Mouse (Mus musculus) heart, embryonic 14.5 days (tissue): Measurements from ENCODE around the gene Eloa. TPM values are rescaled to one million over a fixed set of nuclear protein-coding genes. Genes with fewer than 3 reads are reported as not detected.
"Not testable (repeated sequence)": the region's sequence is repeated elsewhere in the genome, so short reads cannot be mapped to it uniquely, and the experiment has no call there.

Experiments
- ATAC-seq: fragments of 200-750 bp; cut with Nextera tagmentation; 2 replicates; pipeline ENCODE4 v1.8.0; 2017; ENCODE audit warnings: low read depth, moderate TSS enrichment; ENCODE audit not compliant: insufficient number of reproducible peaks, insufficient read depth, low FRiP score
- H3K27ac ChIP-seq, 2 experiments: fragments of 200-500 bp in 1 of 2; fragments of 300-500 bp in 1 of 2; sonication (generic) in 1 of 2; replicated peaks in 1 of 2; 2 replicates each; pipeline ENCODE4 v1.5.1; 2012 to 2014; ENCODE audit warnings: low read depth in 2 of 2, low read length in 2 of 2, control low read depth in 1 of 2, mild to moderate bottlenecking in 1 of 2, mixed read lengths in 1 of 2; ENCODE audit not compliant: control insufficient read depth in 1 of 2, insufficient read depth in 1 of 2
- H3K27me3 ChIP-seq: fragments of 300-500 bp; sonication (generic); 2 replicates; pipeline ENCODE4 v1.6.1; 2014; ENCODE audit warnings: mild to moderate bottlenecking, low read length, control low read depth; ENCODE audit not compliant: control insufficient read depth, insufficient read depth
- H3K36me3 ChIP-seq: fragments of 300-500 bp; sonication (generic); 2 replicates; pipeline ENCODE4 v1.6.1; 2014; ENCODE audit warnings: mild to moderate bottlenecking, control low read depth, low read length, mixed read lengths; ENCODE audit not compliant: control insufficient read depth, insufficient read depth
- H3K4me1 ChIP-seq, 2 experiments: fragments of 200-500 bp in 1 of 2; fragments of 300-500 bp in 1 of 2; sonication (generic) in 1 of 2; 2 replicates each; pipeline ENCODE4 v1.6.1; 2012 to 2014; ENCODE audit warnings: low read length in 2 of 2, control low read depth in 1 of 2, mixed read lengths in 1 of 2; ENCODE audit not compliant: control insufficient read depth in 2 of 2, insufficient read depth in 2 of 2
- H3K4me2 ChIP-seq: fragments of 300-500 bp; sonication (generic); 2 replicates; pipeline ENCODE4 v1.6.1; 2014; ENCODE audit warnings: mild to moderate bottlenecking, low read length
- H3K4me3 ChIP-seq, 2 experiments: fragments of 200-500 bp in 1 of 2; fragments of 300-500 bp in 1 of 2; sonication (generic) in 1 of 2; 2 replicates each; pipeline ENCODE4 v1.5.1; 2012 to 2014; ENCODE audit warnings: low read length in 2 of 2, mild to moderate bottlenecking in 2 of 2, control low read depth in 1 of 2, low read depth in 1 of 2, moderate library complexity in 1 of 2; ENCODE audit not compliant: control insufficient read depth in 1 of 2, insufficient read depth in 1 of 2
- H3K9ac ChIP-seq: fragments of 300-500 bp; sonication (generic); 2 replicates; pipeline ENCODE4 v1.6.1; 2014; ENCODE audit warnings: mild to moderate bottlenecking, low read length
- H3K9me3 ChIP-seq: fragments of 300-500 bp; sonication (generic); 2 replicates; pipeline ENCODE4 v1.6.1; 2016; ENCODE audit warnings: low read length, control low read depth; ENCODE audit not compliant: control insufficient read depth
- WGBS: fragments of 180-500 bp; shearing (Covaris S2); extraction: QIAGEN DNeasy Blood & Tissue Kit; methylation state at CpG from one replicate; pipeline ENCODE4 v1.1.7; 2014; 5-methylcytosine and 5-hydroxymethylcytosine counted together
- polyA plus RNA-seq: library from polyadenylated mRNA; unstranded; fragments of >200 nt; fragmentation: Nextera tagmentation; extraction: Ambion mirVana; gene quantifications from 2 replicates; pipeline ENCODE4 v1.2.1, GENCODE M21; 2014

Eloa gene
- polyA plus RNA-seq, 1 experiment from 2014 or later: 34.3 TPM

GRCm38 (mm10) chr4:135981524-135982063 lies 40.0 kb downstream of the Eloa start:
- peaks cover 5 to 10% of the 10 kb centered on the region in 2 experiments; a peak in 3 of 4 replicates for H3K4me1 ChIP-seq
- H3K4me2 ChIP-seq: no peak overlapping the region
- ATAC-seq: no peak
- WGBS: 77% methylated on average over 7 of the region's 7 CpGs
- no peak overlapping the region for H3K9ac ChIP-seq
- no peak overlapping the region for H3K27ac ChIP-seq
- H3K4me3 ChIP-seq: no peak overlapping the region
- H3K27me3 ChIP-seq: no peaks in the 10 kb centered on the region
- H3K9me3 ChIP-seq: no peaks in the 10 kb centered on the region
- peaks cover 62% of the 10 kb centered on the region for H3K36me3 ChIP-seq

DNA sequence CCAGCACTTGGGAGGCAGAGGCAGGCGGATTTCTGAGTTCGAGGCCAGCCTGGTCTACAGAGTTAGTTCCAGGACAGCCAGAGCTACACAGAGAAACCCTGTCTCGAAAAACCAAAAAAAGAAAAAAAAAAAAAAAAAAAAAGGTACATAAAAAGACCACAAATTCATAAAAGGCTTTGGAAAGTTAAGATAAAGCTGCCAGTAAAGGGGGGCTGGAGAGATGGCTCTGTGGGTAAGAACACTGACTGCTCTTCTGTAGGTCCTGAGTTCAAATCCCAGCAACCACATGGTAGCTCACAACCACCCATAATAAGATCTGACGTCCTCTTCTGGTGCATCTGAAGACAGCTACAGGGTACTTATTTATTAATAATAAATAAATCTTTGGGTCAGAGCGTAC lies 41.3 kb downstream of the Eloa start:
- H3K4me3 ChIP-seq, H3K4me2 ChIP-seq, H3K9ac ChIP-seq, ATAC-seq, H3K4me1 ChIP-seq, H3K9me3 ChIP-seq, H3K27me3 ChIP-seq, H3K27ac ChIP-seq: not testable (repeated sequence)
- peaks cover 73% of the 10 kb centered on the region for H3K36me3 ChIP-seq
- 96% methylated on average over 5 of the region's 5 CpGs for WGBS

GRCm38 (mm10) chr4:135976146-135976545 lies 45.4 kb downstream of the Eloa start:
- Histone ChIP-seq H3K27me3 (no peaks in the 10 kb centered on the region), H3K27ac (no peak overlapping the region), H3K4me2 (no peak overlapping the region), H3K9me3 (no peaks in the 10 kb centered on the region), H3K4me1 (peaks cover 8 to 12% of the 10 kb centered on the region in 2 experiments), H3K9ac (no peak overlapping the region), H3K4me3 (no peak overlapping the region), H3K36me3 (peaks cover 48% of the 10 kb centered on the region)
- no peak for ATAC-seq
- WGBS: 89% methylated on average over 12 of the region's 12 CpGs

DNA sequence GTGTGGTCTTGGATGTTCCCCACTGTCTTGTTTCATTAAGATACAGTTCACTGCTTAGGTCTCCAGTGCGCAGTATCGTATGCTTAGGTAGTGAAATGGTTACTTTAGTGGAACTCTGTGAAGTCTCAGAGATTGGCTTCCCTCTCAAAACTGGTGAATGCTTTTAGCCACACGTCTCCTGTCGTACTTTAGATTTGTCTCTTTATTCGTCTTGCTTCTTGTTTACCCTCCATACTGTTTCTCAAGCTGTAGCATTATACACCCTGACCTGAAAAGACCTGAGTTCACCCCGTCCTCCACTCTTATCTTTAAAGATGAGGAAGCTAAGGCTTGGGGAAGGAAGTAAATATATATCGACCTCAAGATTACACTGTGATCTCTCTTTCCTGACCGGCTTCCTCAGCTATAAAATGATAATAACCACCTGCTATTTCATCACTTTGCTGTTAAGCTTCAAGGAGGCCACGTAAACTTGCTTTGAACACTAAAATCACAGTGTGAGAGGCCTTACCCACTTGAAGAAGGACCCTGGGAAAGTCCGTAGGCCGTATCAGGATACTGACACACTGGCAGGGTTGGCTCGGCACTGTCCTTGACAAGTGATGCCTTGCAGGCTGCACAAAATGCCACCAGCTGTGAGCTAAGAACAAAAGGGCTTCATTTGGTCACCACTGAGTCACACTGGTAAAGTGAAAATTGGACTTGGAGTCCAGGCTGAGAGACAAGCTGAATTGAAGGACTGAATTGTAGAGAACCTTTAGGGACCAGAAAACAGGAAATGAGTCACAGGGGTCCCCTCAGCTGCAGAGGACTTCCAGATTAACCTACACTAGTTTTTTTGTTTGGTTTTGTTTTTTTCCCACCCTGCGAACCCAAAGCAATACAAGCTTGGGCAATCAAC lies 48.4 kb downstream of the Eloa start:
- peak overlapping the region; percentile 75 to 97 for H3K4me3 ChIP-seq
- peaks cover 57% of the 10 kb centered on the region for H3K36me3 ChIP-seq
- H3K27me3 ChIP-seq: no peaks in the 10 kb centered on the region
- no peak for ATAC-seq
- peak overlapping the region; percentile 15 to 23; a peak in 2 of 4 replicates for H3K27ac ChIP-seq
- H3K9ac ChIP-seq: peak overlapping the region; percentile 96; the same call in 1 of the 2 replicates
- no peaks in the 10 kb centered on the region for H3K9me3 ChIP-seq
- peaks cover 11 to 12% of the 10 kb centered on the region in 2 experiments for H3K4me1 ChIP-seq
- WGBS: 49% methylated on average over 13 of the region's 13 CpGs
- H3K4me2 ChIP-seq: peak overlapping the region; percentile 93

GRCm38 (mm10) chr4:135972556-135972906 lies 49.0 kb downstream of the Eloa start, which contains the start of gene Lypla2:
TSS of gene Lypla2 (minus strand) at chr4:135972626.
- 1% methylated on average over 19 of the region's 19 CpGs for WGBS
- Histone ChIP-seq H3K9me3 (no peaks in the 10 kb centered on the region), H3K36me3 (peaks cover 63% of the 10 kb centered on the region), H3K27ac (peak within 1 kb of the TSS; percentile 23 to 45; a peak in 3 of 4 replicates), H3K4me3 (peak within 1 kb of the TSS; percentile 75 to 97), H3K4me2 (peak within 1 kb of the TSS; percentile 93), H3K27me3 (no peaks in the 10 kb centered on the region), H3K9ac (peak within 1 kb of the TSS; percentile 96), H3K4me1 (peaks cover 11 to 12% of the 10 kb centered on the region in 2 experiments)
- ATAC-seq: peak; percentile 60; the same call in 1 of the 2 replicates

DNA sequence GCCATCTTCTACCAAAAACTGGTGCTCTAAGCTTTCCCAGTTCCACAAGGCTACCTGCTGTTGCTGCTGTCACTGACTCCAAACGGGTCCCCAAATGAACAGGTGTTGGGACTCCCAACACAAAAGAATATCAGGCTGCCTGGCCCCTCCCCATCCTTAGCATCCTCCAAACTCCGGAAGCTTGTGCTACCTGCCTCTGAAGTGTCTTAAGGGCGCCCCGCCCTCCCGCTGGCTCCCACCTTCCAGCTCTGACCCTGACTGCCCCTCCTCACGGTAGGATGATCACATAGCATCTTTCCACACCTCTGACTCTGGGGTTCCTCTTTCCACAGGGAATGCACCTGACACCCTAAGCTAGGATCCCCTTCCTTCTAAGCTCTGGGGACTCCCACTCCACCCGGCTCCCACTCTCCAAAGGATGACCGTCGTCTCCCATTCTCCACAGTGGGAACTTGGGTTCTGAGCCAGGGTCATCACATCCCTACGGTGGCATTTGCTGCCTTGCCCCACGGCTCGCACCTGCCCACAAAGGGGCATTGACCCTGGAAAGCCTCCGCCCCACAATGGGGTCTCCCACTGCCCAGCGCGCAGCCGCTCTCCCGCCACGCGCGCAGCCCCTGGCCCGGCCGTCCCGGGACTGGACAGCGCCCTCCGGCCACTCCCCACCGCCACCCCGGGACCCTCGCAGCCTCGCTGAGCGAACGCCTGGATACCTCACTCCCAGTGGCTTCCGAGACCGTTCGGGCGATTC lies 49.6 kb downstream of the Eloa start:
- under 1% methylated on average over 35 of the region's 35 CpGs for WGBS
- peak overlapping the region; percentile 96 for H3K9ac ChIP-seq
- H3K4me3 ChIP-seq: peak overlapping the region; percentile 75 to 97
- H3K4me1 ChIP-seq: peaks cover 11 to 12% of the 10 kb centered on the region in 2 experiments
- peak overlapping the region; percentile 93 for H3K4me2 ChIP-seq
- no peaks in the 10 kb centered on the region for H3K27me3 ChIP-seq
- H3K36me3 ChIP-seq: peaks cover 65% of the 10 kb centered on the region
- ATAC-seq: peak; percentile 11; the same call in 1 of the 2 replicates
- no peaks in the 10 kb centered on the region for H3K9me3 ChIP-seq
- H3K27ac ChIP-seq: peak overlapping the region in 1 of 2 experiments; percentile 45; a peak in 1 of 4 replicates

GRCm38 (mm10) chr4:135970585-135970984 lies 51.0 kb downstream of the Eloa start:
- H3K4me3 ChIP-seq: no peak overlapping the region
- 90% methylated on average over 11 of the region's 11 CpGs for WGBS
- peaks cover 11 to 12% of the 10 kb centered on the region in 2 experiments for H3K4me1 ChIP-seq
- ATAC-seq: no peak
- H3K4me2 ChIP-seq: no peak overlapping the region
- peaks cover 64% of the 10 kb centered on the region for H3K36me3 ChIP-seq
- H3K27ac ChIP-seq: no peak overlapping the region
- no peak overlapping the region for H3K9ac ChIP-seq
- no peaks in the 10 kb centered on the region for H3K9me3 ChIP-seq
- H3K27me3 ChIP-seq: no peaks in the 10 kb centered on the region
